Mouse (Mus musculus): ENCODE measurements around the gene Pkn1.

Gene Pkn1

DNA sequence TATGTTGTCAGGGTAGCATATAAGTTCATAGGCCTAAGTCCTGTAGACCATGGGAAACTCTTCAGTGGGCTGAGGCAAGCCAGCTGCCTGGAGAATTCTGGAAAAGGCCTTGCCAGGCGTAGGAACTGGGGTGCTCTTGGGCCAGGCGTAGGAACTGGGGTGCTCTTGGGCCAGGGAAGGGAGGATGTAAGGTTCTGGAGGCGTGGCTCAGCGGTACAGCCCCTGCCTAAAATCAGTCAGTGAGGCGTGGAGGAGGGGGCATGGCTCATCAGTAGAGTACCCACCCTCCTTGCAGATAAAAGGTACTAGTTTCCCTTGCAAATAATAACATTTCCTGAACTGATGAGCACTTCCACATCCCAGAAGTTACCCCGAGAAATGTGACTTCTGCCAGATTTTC lies 44.3 kb downstream of the Pkn1 start:
- DNase-seq (ENCODE audit: low spot score in 2 of 2) = no peak

- DNase-seq (ENCODE audit: low spot score in 2 of 2) = peak; percentile 44 to 52
These were observed 45.3 kb downstream of the Pkn1 start for GRCm38 (mm10) chr8:83653662-83654017.

- peak; percentile 43 to 55 for DNase-seq (ENCODE audit: low spot score in 2 of 2)
These were observed 46.0 kb downstream of the Pkn1 start for GRCm38 (mm10) chr8:83652744-83653661.

- peak; percentile 95 to 98 for DNase-seq (ENCODE audit: low spot score in 2 of 2)
These were observed 46.8 kb downstream of the Pkn1 start, which contains the start of gene Gipc1 for GRCm38 (mm10) chr8:83652030-83652743. Gene Gipc1 (plus strand): TSS chr8:83652677.

GRCm38 (mm10) chr8:83649699-83650098 lies 49.3 kb downstream of the Pkn1 start:
- peak; percentile 25 to 37 for DNase-seq (ENCODE audit: low spot score in 2 of 2)

DNA sequence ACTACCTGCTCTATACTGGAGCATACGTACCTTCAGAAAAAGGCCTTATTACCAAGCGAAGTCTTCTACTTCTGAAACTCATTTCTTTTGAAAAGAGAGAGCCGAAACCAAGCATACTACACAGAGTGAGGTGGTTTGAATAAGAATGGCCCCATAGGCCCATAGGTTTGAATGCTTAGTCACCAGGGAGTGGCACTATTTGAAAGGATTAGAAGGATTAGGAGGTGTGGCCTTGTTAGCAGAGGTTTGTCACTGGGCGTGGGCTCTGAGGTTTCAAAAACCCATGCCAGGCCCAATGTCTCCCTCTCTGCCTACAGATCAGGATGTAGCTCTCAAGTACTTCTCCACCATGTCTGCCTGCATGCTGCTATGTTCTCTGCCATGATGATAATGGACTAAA lies 50.9 kb downstream of the Pkn1 start:
- no peak for DNase-seq (ENCODE audit: low spot score in 2 of 2)

GRCm38 (mm10) chr8:83647511-83647910 lies 51.5 kb downstream of the Pkn1 start:
- no peak for DNase-seq (ENCODE audit: low spot score in 2 of 2)

GRCm38 (mm10) chr8:83639649-83640048 lies 59.3 kb downstream of the Pkn1 start:
- DNase-seq (ENCODE audit: low spot score in 2 of 2) = no peak

- no peak for DNase-seq (ENCODE audit: low spot score in 2 of 2)
These were observed 60.1 kb downstream of the Pkn1 start for GRCm38 (mm10) chr8:83638856-83639255.

DNA sequence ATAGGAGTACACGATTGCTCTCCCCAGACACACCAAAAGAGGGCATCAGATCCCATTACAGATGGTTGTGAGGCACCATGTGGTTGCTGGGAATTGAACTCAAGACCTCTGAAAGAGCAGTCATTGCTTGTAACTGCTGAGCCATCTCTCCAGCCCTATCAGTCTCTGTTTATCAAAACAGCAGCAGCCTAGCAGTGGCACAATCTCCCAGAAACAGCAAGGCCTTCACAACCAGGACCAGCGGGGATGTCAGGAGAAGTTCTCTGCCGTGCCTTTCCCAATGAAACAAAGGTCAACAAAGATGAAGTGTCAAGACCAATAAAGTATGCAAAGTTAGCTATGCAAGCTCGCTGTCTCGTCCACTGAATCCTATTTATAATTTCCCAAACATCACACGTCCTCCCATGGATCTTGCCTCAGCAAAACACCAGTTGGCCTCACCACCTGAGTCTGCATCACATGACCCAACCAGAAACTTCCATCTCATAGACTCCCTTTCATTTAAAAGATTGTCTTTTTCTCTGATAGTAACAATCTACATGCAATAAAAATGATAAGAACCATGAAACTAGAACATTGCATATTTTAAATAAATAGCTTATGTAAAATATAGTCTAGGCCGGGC lies 66.8 kb downstream of the Pkn1 start:
- DNase-seq (ENCODE audit: low spot score in 2 of 2) = no peak

- DNase-seq (ENCODE audit: low spot score in 2 of 2) = no peak
These were observed 73.2 kb downstream of the Pkn1 start for GRCm38 (mm10) chr8:83625676-83626299.

- DNase-seq (ENCODE audit: low spot score in 2 of 2) = no peak
These were observed 74.2 kb downstream of the Pkn1 start for GRCm38 (mm10) chr8:83624739-83625138.

DNA sequence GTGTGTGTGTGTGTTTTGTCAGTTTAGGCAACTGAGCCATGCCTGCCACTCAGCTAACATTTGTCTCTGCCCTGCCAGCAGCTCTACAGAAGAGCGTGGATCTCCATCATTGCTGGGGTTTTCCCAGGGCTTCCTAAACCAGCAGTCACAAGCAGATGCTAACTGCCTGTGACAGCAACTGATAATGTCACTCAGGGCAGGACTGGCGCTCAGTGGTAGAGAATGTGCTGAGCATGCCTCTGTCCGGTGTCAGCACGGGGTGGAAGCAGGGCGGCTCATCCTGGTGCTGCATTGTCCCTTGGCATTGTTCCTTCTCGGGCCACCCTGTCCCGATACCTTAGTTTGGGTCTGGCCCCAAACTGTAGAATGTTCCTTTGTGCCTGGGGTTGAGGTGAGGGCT lies 75.4 kb downstream of the Pkn1 start:
- DNase-seq (ENCODE audit: low spot score in 2 of 2) = no peak

GRCm38 (mm10) chr8:83622389-83622989 lies 76.5 kb downstream of the Pkn1 start:
- peak; percentile 93 to 97 for DNase-seq (ENCODE audit: low spot score in 2 of 2)

DNA sequence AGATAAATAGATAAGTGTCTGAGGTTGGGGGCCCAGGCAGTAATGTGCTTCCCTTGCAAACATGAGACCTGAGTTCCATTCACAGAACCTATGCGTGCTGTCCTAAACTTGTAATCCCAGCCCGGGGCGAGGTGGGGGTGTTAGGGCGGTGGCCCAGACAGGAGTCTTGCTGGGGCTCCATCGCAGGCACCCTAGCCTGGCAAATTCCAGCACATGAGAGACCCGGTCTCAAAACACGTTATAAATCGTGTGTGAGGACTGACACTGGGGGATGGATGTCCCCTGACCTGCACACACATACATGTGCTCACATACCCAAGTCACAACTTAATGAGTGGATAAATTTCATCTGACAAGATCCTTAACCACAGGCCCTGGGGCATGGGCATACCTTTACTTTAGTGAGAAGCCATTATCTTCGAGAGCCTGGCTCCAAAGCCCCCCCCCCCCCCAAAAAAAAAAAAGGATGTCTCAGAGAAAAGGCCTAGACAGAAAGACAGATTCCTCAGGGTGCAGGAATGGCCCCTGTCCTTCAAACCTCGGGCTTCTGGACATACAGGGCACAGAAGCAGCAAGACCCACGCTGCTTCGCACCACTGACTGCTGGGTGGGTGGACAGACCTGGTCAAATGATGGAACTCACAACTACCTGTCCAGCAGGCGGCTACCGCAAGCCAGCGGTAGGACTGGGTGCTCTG lies 77.1 kb downstream of the Pkn1 start:
- no peak for DNase-seq (ENCODE audit: low spot score in 2 of 2)

DNA sequence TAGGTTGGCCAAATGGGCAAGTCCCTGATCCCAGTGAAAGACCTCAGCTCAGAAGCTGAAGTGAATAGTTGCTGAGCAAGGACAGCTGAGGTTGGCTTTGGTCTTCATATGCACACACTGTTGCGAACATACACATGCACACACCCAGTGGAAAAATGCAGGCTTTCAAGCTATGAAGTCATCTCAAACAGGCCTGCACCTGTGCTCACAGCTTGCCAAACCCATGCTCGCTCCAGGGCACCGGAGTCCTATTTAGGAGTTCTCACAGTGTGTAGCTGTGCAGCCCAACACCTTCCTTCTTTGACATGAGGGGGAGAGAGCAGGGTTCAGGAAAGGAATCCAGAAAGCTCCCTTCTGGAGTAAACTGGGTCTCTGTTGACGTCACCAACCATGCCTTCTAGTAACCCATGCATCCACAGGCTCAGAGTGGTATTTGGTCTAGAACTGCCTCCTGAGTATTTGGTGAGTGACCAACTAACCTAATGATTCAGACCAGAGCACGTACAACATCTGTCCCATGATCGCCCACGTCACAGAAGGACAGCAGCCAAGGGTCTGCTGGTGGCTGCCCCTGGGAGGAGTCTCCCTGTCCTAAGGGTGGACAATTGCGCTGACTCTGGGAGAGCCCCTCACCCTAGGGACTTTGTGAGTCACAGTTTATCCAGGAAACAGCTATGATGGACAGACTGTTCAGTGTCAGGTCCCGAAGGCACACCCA lies 79.3 kb downstream of the Pkn1 start:
- DNase-seq (ENCODE audit: low spot score in 2 of 2) = no peak

DNA sequence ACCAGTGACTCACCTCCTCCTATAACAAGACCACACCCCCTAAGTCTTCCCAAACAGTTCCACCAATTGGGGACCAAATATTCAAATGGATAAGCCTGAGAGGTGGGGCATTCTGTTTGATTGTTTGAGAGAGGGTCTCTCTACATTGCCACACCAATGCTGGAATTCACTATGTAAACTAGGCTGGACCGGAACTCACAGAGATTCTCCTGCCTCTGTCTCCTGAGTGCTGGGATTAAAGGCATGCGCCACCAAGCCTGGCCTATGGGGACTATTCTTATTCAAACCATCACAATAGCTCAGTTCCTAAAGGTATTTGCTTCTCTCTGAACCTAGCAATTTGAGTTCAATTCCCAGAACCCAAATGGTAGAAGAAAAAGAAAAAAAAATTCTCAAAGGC lies 80.4 kb downstream of the Pkn1 start:
- no peak for DNase-seq (ENCODE audit: low spot score in 2 of 2)

GRCm38 (mm10) chr8:83617111-83617510 lies 81.9 kb downstream of the Pkn1 start:
- DNase-seq (ENCODE audit: low spot score in 2 of 2) = peak; percentile 31 to 53

DNA sequence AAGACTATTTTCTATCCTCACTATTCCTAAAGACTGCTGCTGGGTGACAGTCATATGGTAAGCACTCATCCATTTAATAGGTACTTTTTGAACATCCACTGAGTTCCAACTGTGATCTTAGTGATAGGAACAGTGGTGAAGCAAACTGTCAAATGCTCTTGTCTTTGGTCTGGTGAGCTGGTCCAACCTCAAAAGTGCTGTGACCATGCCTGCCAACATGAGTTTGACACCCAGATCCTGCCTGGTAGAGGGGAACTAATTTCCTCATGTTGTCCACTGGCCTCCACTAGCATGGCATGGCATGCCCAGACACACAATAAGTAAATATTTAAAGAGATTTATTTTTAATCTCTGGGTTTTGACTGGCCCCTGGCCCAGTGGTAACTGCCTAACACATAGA lies 82.4 kb downstream of the Pkn1 start:
- no peak for DNase-seq (ENCODE audit: low spot score in 2 of 2)
